Mouse (Mus musculus) right cerebral cortex, adult 2 months (tissue): ENCODE measurements around the gene Fam181a.

Experiments used
- DNase-seq, 2 experiments: peaks; one replicate each; pipeline ENCODE4 v3.0.0; 2021 to 2022; ENCODE audit warnings: low spot score in 2 of 2

Gene Fam181a

DNA sequence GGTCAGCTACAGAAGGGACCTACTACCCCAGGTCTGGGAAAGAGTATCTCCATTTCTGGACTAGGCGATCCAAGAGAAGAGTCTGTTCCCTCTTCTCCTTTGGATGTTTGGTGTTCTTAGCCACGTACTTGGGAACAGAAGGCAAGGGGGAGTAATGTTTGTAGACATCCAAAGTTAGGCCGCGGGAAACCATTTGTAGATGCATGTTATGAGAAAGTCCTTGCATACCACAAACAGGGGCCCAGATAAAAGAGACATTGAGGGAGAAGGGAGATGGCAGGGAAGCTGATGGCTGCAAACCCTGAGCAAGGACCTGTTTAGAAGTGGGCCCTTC is 45.6 kb downstream of the Fam181a start:
- no peak for DNase-seq

DNA sequence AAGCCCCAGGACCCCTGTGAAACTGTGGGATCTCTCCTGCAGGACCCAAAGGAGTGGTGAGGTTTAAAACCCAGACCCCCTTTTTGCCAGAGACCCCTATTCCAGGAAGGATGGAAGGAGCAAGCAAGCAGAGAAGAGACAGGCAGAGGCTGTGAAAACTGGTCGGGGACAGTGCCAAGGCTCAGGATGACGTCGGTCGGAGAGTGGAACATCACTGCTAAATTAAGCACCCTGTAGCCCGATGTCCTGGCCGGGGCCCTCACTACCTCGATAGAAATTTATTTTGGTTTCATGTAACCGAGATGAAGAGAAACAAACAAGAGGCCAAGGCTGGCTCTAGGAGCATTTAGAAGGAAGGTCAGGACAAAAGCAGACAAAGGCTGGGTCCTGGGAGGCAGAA is 47.4 kb downstream of the Fam181a start:
- DNase-seq = no peak

DNA sequence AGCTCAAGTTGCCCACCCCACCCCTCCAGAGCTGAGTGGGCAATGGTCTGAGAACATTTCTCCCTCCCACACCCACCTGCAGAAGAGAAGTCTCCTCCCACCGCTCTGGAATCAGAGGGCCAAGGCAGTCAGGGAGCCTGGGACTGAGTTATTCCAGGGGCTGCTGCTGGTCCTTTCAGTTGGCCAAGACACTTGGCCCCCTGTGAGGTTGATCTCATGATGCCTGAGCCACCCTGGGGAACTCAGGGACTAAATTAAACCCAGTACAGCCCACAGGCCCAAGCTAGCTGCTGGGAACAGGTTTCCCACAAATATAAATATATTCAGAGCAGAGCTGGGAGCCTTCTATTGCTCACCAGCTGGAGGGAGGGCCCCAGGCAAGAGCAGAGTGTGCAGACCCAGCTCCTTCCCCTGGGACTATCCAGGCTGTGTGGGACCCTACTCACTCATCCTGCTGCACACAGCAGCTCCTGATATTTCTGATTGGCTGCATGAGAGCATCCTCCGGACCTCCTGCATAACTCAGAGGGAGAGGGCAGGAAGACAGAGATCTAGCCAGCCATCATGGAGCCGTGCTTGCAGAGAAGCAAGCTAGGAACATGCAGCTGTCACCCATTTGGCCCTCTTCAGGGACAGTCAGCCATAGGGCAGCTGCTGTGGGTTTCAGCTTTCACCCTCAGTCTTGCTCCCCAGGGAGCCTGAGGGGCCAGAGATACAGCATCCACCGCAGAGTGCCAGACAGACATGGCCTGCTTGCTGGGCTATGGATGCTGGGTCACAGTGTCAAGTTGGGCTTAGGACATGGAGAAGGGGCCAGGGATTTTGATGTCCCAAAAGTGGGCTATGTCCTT is 48.4 kb downstream of the Fam181a start:
- no peak for DNase-seq

DNA sequence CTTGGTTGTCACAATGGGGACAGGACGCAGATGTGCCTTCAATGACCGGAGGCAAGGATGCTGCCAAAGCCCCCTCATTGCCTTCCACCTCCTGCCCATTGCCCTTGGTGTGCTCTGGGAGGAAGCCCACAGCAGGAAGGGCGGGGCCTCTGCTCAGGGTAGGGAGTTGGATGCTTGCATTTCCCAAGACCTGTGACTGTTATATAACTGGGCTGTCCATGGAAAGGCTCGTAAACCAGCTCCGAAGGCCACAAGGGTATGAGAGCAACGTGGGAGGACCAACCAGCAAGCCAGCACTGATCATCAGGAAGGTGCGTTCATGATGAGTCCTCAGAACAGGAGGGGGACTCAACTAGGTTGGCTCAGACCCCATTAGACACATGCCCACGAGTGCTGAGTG is 50.0 kb downstream of the Fam181a start:
- DNase-seq = no peak

DNA sequence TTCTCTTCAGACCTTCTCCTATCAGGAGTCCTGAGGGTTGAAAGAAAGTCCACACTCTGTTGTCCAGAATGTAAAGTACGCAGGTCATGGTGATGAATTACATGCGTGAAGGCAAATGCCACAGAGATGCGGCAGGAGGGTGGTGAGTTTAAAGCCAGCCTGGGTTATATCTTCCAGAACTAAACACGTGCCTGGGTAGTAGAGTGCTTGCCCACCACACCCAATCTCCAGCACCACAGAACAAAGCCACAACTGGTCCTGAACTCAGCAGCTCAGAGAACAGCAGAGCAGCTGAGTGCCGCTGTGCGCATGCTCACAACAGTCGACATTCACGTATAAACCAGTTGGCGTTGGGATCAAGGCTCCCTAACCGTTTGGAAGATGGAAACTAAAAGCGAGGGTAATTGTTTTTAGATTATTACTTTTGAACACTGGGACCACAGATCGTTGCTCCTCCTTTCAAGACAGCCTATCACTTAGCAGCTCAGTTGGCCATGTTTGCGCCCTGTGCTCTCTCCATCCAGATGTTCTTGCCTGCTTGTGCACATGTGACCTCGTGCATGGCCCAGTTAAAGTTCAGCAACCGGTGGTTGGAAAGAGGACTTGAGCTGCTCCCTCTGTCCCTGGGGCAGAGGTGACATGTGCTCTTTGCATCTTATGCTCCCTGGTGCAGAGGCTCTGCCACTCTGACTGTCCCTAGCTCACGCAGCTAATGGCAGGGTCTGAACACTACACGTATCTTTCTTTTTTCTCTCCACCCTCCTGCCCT is 50.9 kb downstream of the Fam181a start:
- no peak for DNase-seq

DNA sequence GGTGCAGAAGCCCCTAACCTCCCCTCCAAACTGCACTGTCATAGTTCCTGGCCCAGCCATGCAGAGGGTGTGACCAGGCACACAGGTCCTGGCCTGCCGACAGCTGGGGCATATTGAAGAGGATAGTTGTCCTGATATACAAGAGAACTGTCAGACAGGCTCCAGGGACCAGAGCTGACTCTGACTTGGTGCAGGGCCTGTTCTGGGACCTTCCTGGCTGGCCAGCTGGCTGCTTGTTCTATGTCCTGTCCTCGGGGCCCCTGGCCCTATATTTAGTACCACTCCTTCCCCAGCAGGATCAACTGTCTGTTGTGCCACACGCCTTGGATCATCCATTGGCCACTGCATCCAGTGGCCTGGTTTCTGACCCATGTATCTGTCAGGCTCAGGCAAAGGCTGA is 51.6 kb downstream of the Fam181a start:
- DNase-seq = no peak
